Mouse (Mus musculus) small intestine, adult 2 months (tissue): Measurements from ENCODE around the gene Ahcyl1. TPM values are rescaled to one million over a fixed set of nuclear protein-coding genes. Genes with fewer than 3 reads are reported as not detected.

Experiments
- H3K27ac ChIP-seq: fragments of 200-500 bp; 2 replicates; pipeline ENCODE4 v1.5.1; 2012; ENCODE audit warnings: low read depth, low read length, control low read depth, inconsistent platforms; ENCODE audit not compliant: insufficient read depth
- H3K27me3 ChIP-seq: fragments of 200-500 bp; 2 replicates; pipeline ENCODE4 v1.6.1; 2012; ENCODE audit warnings: mild to moderate bottlenecking, moderate library complexity, low read length, inconsistent platforms; ENCODE audit not compliant: control insufficient read depth, insufficient read depth
- H3K36me3 ChIP-seq: fragments of 200-500 bp; 2 replicates; pipeline ENCODE4 v1.6.1; 2012; ENCODE audit warnings: mild to moderate bottlenecking, low read length, control low read depth, inconsistent platforms; ENCODE audit not compliant: control insufficient read depth, insufficient read depth
- H3K4me1 ChIP-seq: fragments of 200-500 bp; 2 replicates; pipeline ENCODE4 v1.6.1; 2012; ENCODE audit warnings: low read length, inconsistent platforms, mixed read lengths; ENCODE audit not compliant: control insufficient read depth, insufficient read depth, insufficient read length
- H3K4me3 ChIP-seq: fragments of 200-500 bp; 2 replicates; pipeline ENCODE4 v1.5.1; 2012; ENCODE audit warnings: low read depth, mild to moderate bottlenecking, control low read depth, inconsistent platforms, low read length, moderate library complexity
- CTCF ChIP-seq: fragments of 200-500 bp; IDR thresholded peaks from 2 replicates; pipeline ENCODE4 v1.5.1; 2012; ENCODE audit warnings: low read depth, mild to moderate bottlenecking, control low read depth, inconsistent platforms, low read length, moderate library complexity, mixed read lengths; ENCODE audit not compliant: insufficient replicate concordance, insufficient read length; ENCODE audit errors: extremely low read depth
- POLR2A ChIP-seq: fragments of 200-500 bp; IDR thresholded peaks from 2 replicates; pipeline ENCODE4 v1.6.1; 2012; ENCODE audit warnings: low read depth, mild to moderate bottlenecking, control low read depth, inconsistent platforms, low read length, moderate library complexity
- WGBS: fragments of 180-500 bp; shearing (Covaris S2); methylation state at CpG from one replicate; pipeline ENCODE4 v1.1.7; 2018; 5-methylcytosine and 5-hydroxymethylcytosine counted together
- polyA plus RNA-seq: library from polyadenylated mRNA; depleted of rRNA; stranded (reverse); fragments of >200 nt; gene quantifications from 2 replicates; pipeline ENCODE4 v1.2.3, GENCODE M21; 2012

Ahcyl1 gene
- polyA plus RNA-seq, 1 experiment = 31.6 TPM

DNA sequence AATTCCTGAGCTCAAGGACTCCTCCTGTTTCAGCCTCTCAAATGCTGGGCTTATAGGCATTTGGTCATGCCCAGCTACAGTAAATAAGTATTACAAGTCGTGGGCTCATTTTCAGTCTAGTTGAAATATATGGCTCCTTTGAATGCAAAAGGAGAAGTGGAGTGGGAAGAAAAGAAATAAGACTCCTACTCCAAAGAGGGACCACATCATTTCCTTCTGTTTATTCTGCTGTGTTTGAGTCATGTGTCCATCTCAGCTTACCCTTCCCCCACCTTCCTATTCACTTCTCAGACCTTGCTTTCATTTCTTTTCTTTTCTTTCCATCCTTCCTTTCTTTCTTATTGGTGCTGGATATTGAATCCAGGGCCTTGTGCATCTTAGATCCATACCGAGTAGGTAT, 24.9 kb downstream of the Ahcyl1 start:
- no peaks in the 10 kb centered on the region for H3K4me1 ChIP-seq
- 79% methylated on average over 2 of the region's 2 CpGs for WGBS
- H3K4me3 ChIP-seq = no peak overlapping the region
- H3K27me3 ChIP-seq = no peaks in the 10 kb centered on the region
- peaks cover 73% of the 10 kb centered on the region for H3K36me3 ChIP-seq
- TF ChIP-seq POLR2A = no peak
- no peak for TF ChIP-seq CTCF
- no peak overlapping the region for H3K27ac ChIP-seq

DNA sequence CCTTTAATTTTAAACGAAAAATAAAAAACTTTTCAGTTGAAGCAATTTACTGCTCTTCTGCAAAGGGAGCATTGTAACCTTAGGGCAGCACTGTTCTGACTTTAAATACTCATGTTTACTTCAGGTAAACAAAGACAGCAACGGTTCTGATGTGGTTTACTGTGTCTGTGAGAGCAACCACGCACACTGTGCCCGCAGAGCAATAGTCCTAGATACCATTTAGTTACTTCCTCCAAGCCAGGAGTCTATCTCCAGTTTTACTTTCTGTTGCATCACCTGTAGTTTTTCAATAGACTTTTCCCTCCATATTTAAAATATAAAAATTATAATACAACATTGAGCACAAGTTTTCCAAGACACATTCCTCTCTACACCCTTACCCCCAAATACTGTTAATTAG, 25.9 kb downstream of the Ahcyl1 start:
- H3K27me3 ChIP-seq = no peaks in the 10 kb centered on the region

DNA sequence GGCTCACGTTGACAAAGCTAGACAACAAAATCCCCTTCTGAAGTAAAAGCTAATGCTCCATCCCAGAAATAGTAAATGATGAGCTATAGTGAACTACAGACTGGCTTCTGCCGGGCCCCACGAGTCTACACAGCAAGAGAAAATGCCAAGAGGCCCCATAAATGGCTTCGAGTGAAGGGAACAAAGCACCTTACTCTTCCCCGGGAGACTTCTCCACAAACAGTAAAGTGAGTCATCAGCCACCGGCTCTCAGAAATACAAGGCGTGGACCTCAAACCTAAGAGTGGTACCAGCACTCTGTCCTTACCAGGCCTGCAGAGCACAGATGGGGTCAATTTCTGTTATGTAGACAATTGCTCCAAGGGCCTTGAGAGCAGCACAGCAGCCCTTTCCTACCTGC, 27.6 kb downstream of the Ahcyl1 start:
- 72% methylated on average over 7 of the region's 7 CpGs for WGBS
- Histone ChIP-seq H3K27ac (no peak overlapping the region), H3K4me3 (no peak overlapping the region), H3K4me1 (no peaks in the 10 kb centered on the region), H3K36me3 (peaks cover 77% of the 10 kb centered on the region), H3K27me3 (no peaks in the 10 kb centered on the region)
- TF ChIP-seq CTCF = no peak
- no peak for TF ChIP-seq POLR2A

More for the DNA sequence above, 25.9 kb downstream of the Ahcyl1 start:
- no peak overlapping the region for H3K4me3 ChIP-seq
- H3K36me3 ChIP-seq = peaks cover 77% of the 10 kb centered on the region
- WGBS = 46% methylated on average over 4 of the region's 4 CpGs
- no peak overlapping the region for H3K27ac ChIP-seq
- no peak for TF ChIP-seq POLR2A
- no peak for TF ChIP-seq CTCF
- no peaks in the 10 kb centered on the region for H3K4me1 ChIP-seq

DNA sequence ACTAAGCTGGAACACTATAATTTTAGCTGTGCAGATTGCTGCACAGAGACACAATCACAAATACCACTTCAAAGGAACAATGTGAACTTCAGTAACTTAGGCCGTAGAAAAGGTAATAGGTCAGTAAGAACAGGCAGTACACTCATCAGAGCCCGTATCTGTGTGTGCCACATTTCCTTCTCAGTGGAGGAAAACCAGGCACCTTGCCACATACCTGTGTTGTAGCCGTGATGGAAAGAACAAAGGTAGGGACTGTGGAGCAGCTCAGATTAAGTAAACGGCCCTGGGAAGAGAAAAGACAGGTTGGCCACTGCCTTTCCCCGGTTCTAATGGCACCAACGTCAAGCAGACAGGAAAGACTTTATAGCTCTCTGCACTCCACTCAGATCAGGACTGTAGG, 28.9 kb downstream of the Ahcyl1 start:
- 67% methylated on average over 6 of the region's 6 CpGs for WGBS
- Histone ChIP-seq H3K4me3 (no peak overlapping the region), H3K27me3 (no peaks in the 10 kb centered on the region), H3K27ac (no peak overlapping the region), H3K4me1 (no peaks in the 10 kb centered on the region), H3K36me3 (peaks cover 80% of the 10 kb centered on the region)
- TF ChIP-seq CTCF (no peak), POLR2A (no peak)

DNA sequence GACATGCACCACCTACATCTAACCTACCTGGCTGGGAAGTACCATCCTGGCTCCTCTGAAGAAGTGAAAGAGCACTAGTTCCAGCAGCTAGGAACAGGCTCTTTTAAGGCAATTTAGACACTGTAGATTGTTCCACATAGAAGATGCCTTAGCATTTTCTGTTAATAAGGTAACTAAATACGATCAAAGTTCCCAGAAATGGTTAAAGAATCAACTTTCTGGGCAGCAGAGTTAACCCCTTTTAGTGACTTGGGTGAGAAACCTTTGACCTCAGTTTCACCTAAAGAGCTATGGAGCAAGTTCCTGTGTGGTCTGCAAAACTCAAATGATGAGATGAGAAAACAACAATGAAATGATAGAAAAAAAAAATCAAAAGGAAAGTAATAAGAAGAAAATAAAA, 31.7 kb downstream of the Ahcyl1 start:
- H3K27me3 ChIP-seq = no peaks in the 10 kb centered on the region
- no peaks in the 10 kb centered on the region for H3K4me1 ChIP-seq
- TF ChIP-seq POLR2A = no peak
- no peak for TF ChIP-seq CTCF
- 89% methylated on average over 1 of the region's 1 CpGs for WGBS
- no peak overlapping the region for H3K4me3 ChIP-seq
- H3K27ac ChIP-seq = no peak overlapping the region
- H3K36me3 ChIP-seq = peaks cover 72% of the 10 kb centered on the region

DNA sequence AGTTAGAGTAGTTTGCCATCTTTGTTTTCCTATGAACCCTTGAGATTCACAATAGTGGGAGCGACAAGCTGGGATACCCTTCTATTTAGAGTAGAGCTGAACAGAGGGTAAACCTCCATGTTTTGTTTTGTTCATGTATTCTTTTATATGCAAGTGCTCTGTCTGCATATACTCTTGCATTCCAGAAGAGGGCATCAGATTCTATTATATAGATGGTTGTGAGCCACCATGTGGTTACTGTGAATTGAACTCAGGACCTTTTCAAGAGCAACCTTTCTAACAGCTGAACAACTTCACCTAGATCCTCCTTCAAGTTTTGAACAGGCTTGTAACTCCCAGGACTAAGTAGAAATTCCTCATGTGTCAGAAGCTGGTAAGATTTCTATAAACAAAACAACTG, 37.4 kb downstream of the Ahcyl1 start:
- H3K36me3 ChIP-seq = peaks cover 22% of the 10 kb centered on the region
- WGBS = 86% methylated on average over 1 of the region's 1 CpGs

DNA sequence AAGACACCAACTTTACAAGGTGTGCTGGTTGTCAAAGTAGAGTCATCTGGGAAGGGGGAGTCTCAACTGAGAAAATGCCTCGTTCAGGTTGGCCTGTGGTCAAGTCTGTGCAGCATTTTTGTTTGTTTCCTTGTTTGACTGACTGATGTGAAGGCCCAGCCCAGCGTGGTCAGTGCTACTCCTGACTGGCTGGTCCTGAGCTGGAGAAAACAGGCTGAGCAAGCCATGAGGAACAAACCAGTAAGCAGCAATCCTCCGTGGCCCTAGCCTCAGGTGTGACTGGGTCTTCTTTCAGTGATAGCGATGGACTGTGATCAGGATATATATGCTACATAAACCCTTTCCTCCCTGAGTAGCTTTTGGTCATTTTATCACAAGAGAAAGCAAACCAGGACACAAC, 39.5 kb downstream of the Ahcyl1 start:
- TF ChIP-seq CTCF (no peak), POLR2A (no peak)
- H3K27me3 ChIP-seq = no peaks in the 10 kb centered on the region
- H3K36me3 ChIP-seq = peaks cover 10% of the 10 kb centered on the region; the same call in 1 of the 2 replicates
- H3K4me1 ChIP-seq = no peaks in the 10 kb centered on the region
- WGBS = 43% methylated on average over 4 of the region's 4 CpGs
- no peak overlapping the region for H3K4me3 ChIP-seq
- H3K27ac ChIP-seq = no peak overlapping the region

More for the DNA sequence above, 37.4 kb downstream of the Ahcyl1 start:
- Histone ChIP-seq H3K27ac (no peak overlapping the region), H3K4me1 (no peaks in the 10 kb centered on the region), H3K4me3 (no peak overlapping the region), H3K27me3 (no peaks in the 10 kb centered on the region)
- no peak for TF ChIP-seq POLR2A
- TF ChIP-seq CTCF = no peak
